Mouse (Mus musculus) hindbrain, embryonic 12.5 days (tissue): Measurements from ENCODE around the gene 1700129C05Rik. TPM values are rescaled to one million over a fixed set of nuclear protein-coding genes. Genes with fewer than 3 reads are reported as not detected.

Experiments
- ATAC-seq: fragments of 200-750 bp; cut with Nextera tagmentation; 2 replicates; pipeline ENCODE4 v1.8.0; 2017; ENCODE audit warnings: moderate TSS enrichment; ENCODE audit not compliant: low FRiP score
- H3K27ac ChIP-seq: fragments of 300-500 bp; sonication (generic); 2 replicates; pipeline ENCODE4 v1.5.1; 2016; ENCODE audit warnings: mild to moderate bottlenecking
- H3K27me3 ChIP-seq: fragments of 300-500 bp; sonication (generic); 2 replicates; pipeline ENCODE4 v1.6.1; 2016; ENCODE audit warnings: mild to moderate bottlenecking
- H3K36me3 ChIP-seq: fragments of 300-500 bp; sonication (generic); 2 replicates; pipeline ENCODE4 v1.6.1; 2016; ENCODE audit warnings: mild to moderate bottlenecking
- H3K4me1 ChIP-seq: fragments of 300-500 bp; sonication (generic); 2 replicates; pipeline ENCODE4 v1.6.1; 2016
- H3K4me2 ChIP-seq: fragments of 300-500 bp; sonication (generic); replicated peaks from 2 replicates; pipeline ENCODE4 v1.6.1; 2016; ENCODE audit warnings: mild to moderate bottlenecking
- H3K4me3 ChIP-seq: fragments of 300-500 bp; sonication (generic); 2 replicates; pipeline ENCODE4 v1.5.1; 2016; ENCODE audit warnings: mild to moderate bottlenecking
- H3K9ac ChIP-seq: fragments of 300-500 bp; sonication (generic); 2 replicates; pipeline ENCODE4 v1.6.1; 2016; ENCODE audit warnings: mild to moderate bottlenecking, moderate library complexity
- H3K9me3 ChIP-seq: fragments of 300-500 bp; sonication (generic); replicated peaks from 2 replicates; pipeline ENCODE4 v1.6.1; 2016; ENCODE audit warnings: mild to moderate bottlenecking
- WGBS: fragments of 180-500 bp; shearing (Covaris S2); methylation state at CpG from one replicate; pipeline ENCODE4 v1.1.7; 2016; 5-methylcytosine and 5-hydroxymethylcytosine counted together
- polyA plus RNA-seq: library from polyadenylated mRNA; unstranded; fragments of >200 nt; fragmentation: Nextera tagmentation; extraction: Ambion mirVana; gene quantifications from 2 replicates; pipeline ENCODE4 v1.2.1, GENCODE M21; 2016

1700129C05Rik gene
- polyA plus RNA-seq, result not detected in 2 replicates

DNA sequence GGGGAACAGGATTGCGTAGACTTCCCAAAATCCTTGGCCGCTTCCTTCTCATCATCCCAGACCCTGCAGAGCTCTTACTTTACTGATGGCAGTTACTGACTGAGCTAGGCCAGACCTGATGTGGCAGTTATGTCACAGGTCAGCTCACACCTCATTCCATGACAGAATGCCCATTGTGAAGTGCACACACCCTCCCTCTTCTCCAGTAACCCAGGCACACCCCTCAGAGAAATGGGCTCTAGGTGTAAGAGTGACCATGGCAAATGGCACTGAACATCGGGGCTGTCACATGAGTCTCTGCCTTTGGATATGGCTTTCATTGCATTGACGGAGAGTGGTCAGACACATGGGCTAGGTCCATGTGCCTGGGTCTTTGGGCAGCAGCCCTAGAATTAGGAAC, at the start of gene 1700129C05Rik:
TSS of gene 1700129C05Rik (minus strand) at position 101 of the 400 bp plus-strand sequence.
- WGBS, result 91% methylated on average over 4 of the region's 4 CpGs
- no peak for ATAC-seq
- no peak within 1 kb of the TSS for H3K4me2 ChIP-seq

DNA sequence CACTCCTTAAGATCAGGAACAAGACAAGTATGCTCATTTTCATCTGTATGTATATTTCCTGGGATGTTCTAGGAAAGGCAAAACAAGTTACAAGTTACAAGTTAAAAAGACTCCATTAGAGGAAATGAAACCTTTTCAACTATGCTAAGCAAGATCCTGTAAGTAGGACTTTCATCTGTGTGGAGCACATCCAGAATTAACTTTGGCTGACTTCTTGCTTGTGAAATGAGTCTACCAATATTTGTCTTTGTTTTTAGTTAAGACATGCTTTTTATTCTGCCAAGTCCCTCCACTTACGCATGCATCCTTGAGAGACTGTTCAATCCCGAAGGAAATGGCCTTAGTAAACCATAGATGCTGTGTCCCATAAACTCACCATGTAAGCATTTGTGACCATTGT, 43.4 kb upstream of the 1700129C05Rik start:
- Histone ChIP-seq H3K9me3 (no peaks in the 10 kb centered on the region), H3K4me2 (no peak overlapping the region), H3K9ac (no peak overlapping the region), H3K27ac (no peak overlapping the region), H3K4me3 (no peak overlapping the region), H3K27me3 (no peaks in the 10 kb centered on the region), H3K36me3 (no peaks in the 10 kb centered on the region), H3K4me1 (no peaks in the 10 kb centered on the region)
- WGBS, result 79% methylated on average over 2 of the region's 2 CpGs
- no peak for ATAC-seq

More for the DNA sequence above, at the start of gene 1700129C05Rik:
- no peaks in the 10 kb centered on the region for H3K36me3 ChIP-seq
- H3K9me3 ChIP-seq, result no peaks in the 10 kb centered on the region
- H3K4me3 ChIP-seq, result no peak within 1 kb of the TSS
- no peaks in the 10 kb centered on the region for H3K27me3 ChIP-seq
- no peak within 1 kb of the TSS for H3K27ac ChIP-seq
- H3K4me1 ChIP-seq, result no peaks in the 10 kb centered on the region
- no peak within 1 kb of the TSS for H3K9ac ChIP-seq

DNA sequence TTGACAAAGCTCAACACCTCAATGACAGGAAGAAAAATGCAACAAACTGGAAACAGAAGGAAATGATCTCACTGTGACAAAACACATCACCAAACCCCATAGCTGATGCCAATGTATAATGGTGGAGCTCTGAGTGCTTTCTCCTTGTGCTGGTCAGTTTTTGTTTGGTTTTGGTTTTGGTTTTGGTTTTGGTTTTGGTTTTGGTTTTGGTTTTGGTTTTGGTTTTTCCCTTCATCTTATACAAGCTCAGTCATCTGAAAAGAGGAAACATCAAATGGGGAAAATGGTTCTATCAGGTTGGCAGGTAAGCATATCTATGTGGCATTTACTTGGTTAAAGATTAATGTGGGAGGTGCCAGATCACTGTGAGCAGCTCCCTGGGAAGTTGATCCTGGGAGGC, 42.8 kb upstream of the 1700129C05Rik start:
- Histone ChIP-seq H3K27me3 (no peaks in the 10 kb centered on the region), H3K9me3 (no peaks in the 10 kb centered on the region), H3K4me1 (no peaks in the 10 kb centered on the region), H3K36me3 (no peaks in the 10 kb centered on the region), H3K4me3 (no peak overlapping the region), H3K9ac (no peak overlapping the region), H3K4me2 (no peak overlapping the region), H3K27ac (no peak overlapping the region)
- ATAC-seq, result no peak

DNA sequence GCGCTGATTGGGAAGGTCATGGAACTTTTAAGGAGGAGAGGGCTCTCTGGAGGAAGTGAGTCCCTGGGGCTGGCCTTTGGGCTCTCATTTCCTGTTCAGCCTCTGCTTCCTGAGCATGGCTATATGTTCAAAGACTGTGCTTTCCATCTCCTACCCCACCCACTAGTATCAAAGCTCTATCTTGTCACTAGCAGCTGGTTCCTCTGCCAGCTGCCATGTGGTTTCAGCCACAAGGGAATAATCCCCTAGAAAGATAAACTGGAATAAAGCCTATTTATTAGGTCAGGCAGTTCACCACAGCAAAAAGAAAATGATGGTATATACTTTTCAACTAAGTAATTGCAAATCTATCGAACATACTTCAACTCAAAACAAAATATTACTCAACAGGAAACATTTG, 40.0 kb upstream of the 1700129C05Rik start:
- 79% methylated on average over 2 of the region's 2 CpGs for WGBS
- no peak for ATAC-seq
- no peak overlapping the region for H3K27ac ChIP-seq
- no peaks in the 10 kb centered on the region for H3K4me1 ChIP-seq
- H3K9ac ChIP-seq, result no peak overlapping the region
- H3K9me3 ChIP-seq, result no peaks in the 10 kb centered on the region
- no peak overlapping the region for H3K4me2 ChIP-seq
- H3K27me3 ChIP-seq, result no peaks in the 10 kb centered on the region
- H3K4me3 ChIP-seq, result no peak overlapping the region
- no peaks in the 10 kb centered on the region for H3K36me3 ChIP-seq

DNA sequence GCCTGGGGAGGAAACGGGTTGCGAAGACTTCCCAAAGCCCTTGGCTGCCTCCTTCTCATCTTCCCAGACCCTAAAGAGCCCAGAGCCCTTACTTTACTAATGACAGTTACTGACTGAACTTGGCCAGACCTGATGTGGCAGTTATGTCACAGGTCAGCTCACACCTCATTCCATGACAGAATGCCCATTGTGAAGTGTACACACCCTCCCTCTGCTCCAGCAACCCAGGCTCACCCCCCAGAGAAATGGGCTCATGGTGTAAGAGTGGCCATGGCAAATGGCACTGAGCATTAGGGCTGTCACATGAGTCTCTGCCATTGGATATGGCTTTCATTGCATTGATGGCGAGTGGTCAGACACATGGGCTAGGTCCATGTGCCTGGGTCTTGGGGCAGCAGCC, 36.0 kb upstream of the 1700129C05Rik start, which contains the start of gene Gm5142:
TSS of gene Gm5142 (minus strand) at position 101 of the 400 bp plus-strand sequence.
- Histone ChIP-seq H3K9ac (no peak within 1 kb of the TSS), H3K4me1 (no peaks in the 10 kb centered on the region), H3K4me3 (no peak within 1 kb of the TSS), H3K9me3 (no peaks in the 10 kb centered on the region), H3K27ac (no peak within 1 kb of the TSS), H3K27me3 (no peaks in the 10 kb centered on the region), H3K36me3 (no peaks in the 10 kb centered on the region), H3K4me2 (no peak within 1 kb of the TSS)
- 92% methylated on average over 3 of the region's 3 CpGs for WGBS
- no peak for ATAC-seq

DNA sequence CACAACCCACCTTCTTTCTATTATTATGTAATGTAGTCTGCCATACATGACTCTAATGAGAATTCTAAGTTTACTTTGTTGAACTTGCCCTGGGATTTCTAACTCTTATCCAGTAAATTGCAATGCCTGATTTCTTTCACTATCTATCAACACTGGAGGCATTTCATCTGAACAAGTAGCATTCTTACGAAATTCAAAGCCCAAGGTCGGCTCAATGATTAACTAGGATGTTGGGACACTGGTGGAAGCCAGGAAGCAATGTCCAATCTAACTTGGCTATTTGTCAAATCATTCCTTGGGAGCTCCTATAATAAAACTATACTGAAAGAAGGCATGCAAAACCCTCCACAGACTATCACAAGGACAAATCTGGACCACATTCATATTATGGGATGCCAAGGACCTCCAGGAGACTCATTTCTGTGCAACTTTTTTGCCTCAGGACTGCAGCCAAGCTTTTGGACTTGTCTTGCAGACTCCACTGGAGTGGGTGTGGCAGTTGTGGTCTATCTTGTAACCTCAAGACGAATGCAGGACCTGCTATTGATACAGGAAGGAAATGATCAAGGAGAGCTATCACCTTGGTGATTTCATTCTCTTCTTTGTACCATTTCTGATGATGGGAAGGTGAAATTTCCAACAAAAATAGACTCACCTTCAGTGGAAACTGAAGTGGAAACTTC, 14.5 kb upstream of the 1700129C05Rik start:
- no peaks in the 10 kb centered on the region for H3K36me3 ChIP-seq
- 83% methylated on average over 3 of the region's 3 CpGs for WGBS
- no peaks in the 10 kb centered on the region for H3K4me1 ChIP-seq
- no peaks in the 10 kb centered on the region for H3K9me3 ChIP-seq
- H3K9ac ChIP-seq, result no peak overlapping the region
- ATAC-seq, result no peak
- no peak overlapping the region for H3K4me2 ChIP-seq
- no peak overlapping the region for H3K27ac ChIP-seq
- H3K4me3 ChIP-seq, result no peak overlapping the region
- no peaks in the 10 kb centered on the region for H3K27me3 ChIP-seq

DNA sequence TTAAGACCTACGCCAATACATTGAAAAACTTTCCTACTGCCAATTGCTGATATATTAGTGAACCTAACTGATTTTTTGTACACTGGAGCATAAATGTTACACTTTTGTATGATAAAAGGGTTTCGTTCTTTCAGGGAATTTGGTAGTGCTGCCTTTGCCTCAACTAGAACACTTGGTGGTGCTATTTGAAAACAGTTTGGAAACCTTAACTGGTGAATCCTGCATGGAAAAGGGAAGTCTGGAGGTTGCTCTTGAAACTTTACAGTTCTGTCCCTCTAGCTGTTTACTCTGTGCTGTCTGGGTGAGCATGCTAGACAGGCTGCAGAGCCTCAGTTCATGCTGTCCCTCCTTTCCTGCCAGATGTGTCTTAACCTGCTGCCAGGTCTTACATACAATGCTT, 12.9 kb upstream of the 1700129C05Rik start:
- ATAC-seq, result no peak
- Histone ChIP-seq H3K27ac (no peak overlapping the region), H3K4me2 (no peak overlapping the region), H3K4me1 (no peaks in the 10 kb centered on the region), H3K9me3 (no peaks in the 10 kb centered on the region), H3K36me3 (no peaks in the 10 kb centered on the region), H3K27me3 (no peaks in the 10 kb centered on the region), H3K9ac (no peak overlapping the region), H3K4me3 (no peak overlapping the region)
- 78% methylated on average over 2 of the region's 2 CpGs for WGBS

DNA sequence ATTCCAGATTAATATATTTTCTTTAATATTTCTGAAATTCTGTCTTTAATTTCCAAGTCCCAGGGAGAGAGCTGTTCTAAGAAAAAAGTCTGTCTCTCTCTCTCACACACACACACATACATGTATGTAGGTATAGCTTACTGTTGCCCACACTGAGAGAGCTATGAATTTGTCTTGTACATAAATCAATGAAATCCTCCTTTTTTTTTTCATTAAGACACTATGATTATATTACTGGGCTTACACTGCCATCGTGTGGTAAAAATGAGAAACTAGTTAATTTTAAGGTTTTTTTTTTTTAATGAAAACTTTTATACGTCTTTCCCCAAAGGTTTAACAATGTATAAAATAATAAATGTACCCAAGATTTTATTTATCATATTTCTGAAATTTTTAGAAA, 28.4 kb downstream of the 1700129C05Rik start:
- no peaks in the 10 kb centered on the region for H3K27me3 ChIP-seq
- no peak overlapping the region for H3K9ac ChIP-seq
- ATAC-seq, result no peak
- no peak overlapping the region for H3K4me2 ChIP-seq
- H3K9me3 ChIP-seq, result no peaks in the 10 kb centered on the region
- no peak overlapping the region for H3K27ac ChIP-seq
- no peaks in the 10 kb centered on the region for H3K4me1 ChIP-seq
- H3K4me3 ChIP-seq, result no peak overlapping the region
- WGBS, result 7% methylated on average over 2 of the region's 2 CpGs
- no peaks in the 10 kb centered on the region for H3K36me3 ChIP-seq

DNA sequence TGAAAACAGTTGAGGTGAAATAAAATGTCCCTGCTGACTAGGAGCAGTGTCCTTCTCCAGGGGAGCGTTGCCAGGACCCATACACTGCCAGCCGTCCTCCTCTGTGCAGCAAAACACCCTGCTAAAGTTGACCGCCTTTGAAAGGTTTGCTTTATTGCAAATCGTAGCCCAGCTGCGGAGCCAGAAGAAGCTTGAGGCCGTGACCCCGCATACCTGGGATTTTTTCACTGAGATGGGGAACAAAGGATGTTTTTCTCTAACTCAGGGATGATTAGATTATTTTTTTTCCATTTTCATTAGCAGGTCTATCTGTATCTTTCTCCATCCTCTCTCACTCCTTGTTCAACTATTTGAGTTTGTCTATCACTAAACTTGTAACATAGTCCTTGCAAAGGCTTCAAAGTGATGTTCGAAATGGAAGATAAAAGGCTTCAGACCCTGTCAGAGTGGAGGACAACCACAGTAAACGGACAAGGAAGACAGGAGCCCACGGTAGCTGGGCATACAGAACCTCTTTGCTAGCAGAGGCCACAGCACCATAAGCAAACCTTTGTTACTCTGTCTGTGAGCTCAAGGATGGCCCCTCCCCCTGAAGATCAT, 38.6 kb downstream of the 1700129C05Rik start:
- WGBS, result 18% methylated on average over 10 of the region's 10 CpGs
- Histone ChIP-seq H3K27me3 (no peaks in the 10 kb centered on the region), H3K4me1 (no peaks in the 10 kb centered on the region), H3K36me3 (no peaks in the 10 kb centered on the region), H3K9ac (no peak overlapping the region), H3K27ac (no peak overlapping the region), H3K9me3 (no peaks in the 10 kb centered on the region), H3K4me3 (no peak overlapping the region), H3K4me2 (no peak overlapping the region)
- no peak for ATAC-seq

DNA sequence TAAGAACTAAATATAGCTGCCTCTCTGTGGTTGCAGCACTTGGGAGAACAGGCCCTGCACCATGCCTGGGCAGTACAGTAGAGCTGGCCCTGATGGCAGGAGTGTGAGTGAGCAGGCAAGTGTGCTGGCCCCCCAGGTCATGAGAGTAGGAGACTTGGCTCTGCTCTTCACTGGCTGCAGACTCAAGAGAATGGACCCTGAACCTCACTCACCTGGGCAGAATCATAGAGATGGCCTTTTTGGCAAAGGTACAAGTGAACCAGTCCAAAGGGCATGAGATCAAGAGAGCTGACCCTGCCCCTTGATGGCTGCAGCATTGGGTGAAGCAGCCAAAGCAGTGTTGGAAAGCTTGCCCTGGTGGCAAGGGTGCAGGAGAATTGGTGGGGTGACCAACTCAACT, 49.1 kb downstream of the 1700129C05Rik start:
- no peak overlapping the region for H3K9ac ChIP-seq
- H3K4me1 ChIP-seq, result no peaks in the 10 kb centered on the region
- H3K9me3 ChIP-seq, result no peaks in the 10 kb centered on the region
- H3K27ac ChIP-seq, result no peak overlapping the region
- no peaks in the 10 kb centered on the region for H3K36me3 ChIP-seq
- H3K4me2 ChIP-seq, result no peak overlapping the region
- ATAC-seq, result no peak
- H3K27me3 ChIP-seq, result no peaks in the 10 kb centered on the region
- no peak overlapping the region for H3K4me3 ChIP-seq

DNA sequence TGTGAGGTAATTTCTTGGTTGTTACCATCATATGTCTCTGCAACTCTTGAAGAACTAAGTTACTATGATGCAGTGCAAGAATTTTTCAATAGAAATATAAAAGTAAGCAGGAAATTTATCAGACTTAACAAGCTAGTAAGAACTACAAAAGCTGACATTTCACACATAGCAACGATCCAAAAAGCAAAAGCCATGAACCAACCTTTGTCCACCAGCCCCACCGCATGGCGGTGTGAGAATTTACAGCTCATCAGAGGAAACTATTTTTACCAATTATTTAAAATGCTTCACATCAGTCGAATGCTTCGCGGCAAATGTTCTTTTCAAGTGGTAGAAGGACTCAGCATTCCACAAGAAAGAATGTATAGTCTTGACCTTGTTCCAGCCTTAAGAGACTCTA, 58.3 kb downstream of the 1700129C05Rik start:
- H3K9me3 ChIP-seq, result no peaks in the 10 kb centered on the region
- no peak overlapping the region for H3K4me3 ChIP-seq
- H3K9ac ChIP-seq, result no peak overlapping the region
- no peak overlapping the region for H3K4me2 ChIP-seq
- no peaks in the 10 kb centered on the region for H3K27me3 ChIP-seq
- WGBS, result 34% methylated on average over 6 of the region's 6 CpGs
- no peak for ATAC-seq
- no peak overlapping the region for H3K27ac ChIP-seq
- H3K36me3 ChIP-seq, result no peaks in the 10 kb centered on the region
- no peaks in the 10 kb centered on the region for H3K4me1 ChIP-seq
